Mouse (Mus musculus): Measurements from ENCODE around the gene Rgl1. TPM values are rescaled to one million over a fixed set of nuclear protein-coding genes. Genes with fewer than 3 reads are reported as not detected.

The Rgl1 gene
- polyA plus RNA-seq, 1 experiment from 2014 or later, result 51.2 TPM

- H3K36me3 ChIP-seq, result peaks cover 90% of the 10 kb centered on the region
- no peak for DNase-seq (ENCODE audit: low spot score)
- H3K27ac ChIP-seq, result no peak overlapping the region
These were observed 217.0 kb downstream of the Rgl1 start for GRCm38 (mm10) chr1:152549061-152549738.

GRCm38 (mm10) chr1:152543449-152544159 lies 222.5 kb downstream of the Rgl1 start:
- H3K27me3 ChIP-seq (ENCODE audit: insufficient read depth, poor library complexity, severe bottlenecking), result no peaks in the 10 kb centered on the region
- WGBS, result 75% methylated on average over 2 of the region's 2 CpGs
- H3K4me3 ChIP-seq, result no peak overlapping the region

More at GRCm38 (mm10) chr1:152549061-152549738, 217.0 kb downstream of the Rgl1 start:
- no peaks in the 10 kb centered on the region for H3K4me1 ChIP-seq
- 89% methylated on average over 13 of the region's 13 CpGs for WGBS
- no peaks in the 10 kb centered on the region for H3K27me3 ChIP-seq (ENCODE audit: insufficient read depth, poor library complexity, severe bottlenecking)
- no peaks in the 10 kb centered on the region for H3K9me3 ChIP-seq
- H3K4me3 ChIP-seq, result no peak overlapping the region

GRCm38 (mm10) chr1:152542747-152543378 lies 223.3 kb downstream of the Rgl1 start:
- no peak overlapping the region for H3K27ac ChIP-seq
- no peak for DNase-seq (ENCODE audit: low spot score)
- peaks cover 16% of the 10 kb centered on the region for H3K4me1 ChIP-seq
- no peaks in the 10 kb centered on the region for H3K9me3 ChIP-seq
- WGBS, result 84% methylated on average over 6 of the region's 6 CpGs
- H3K36me3 ChIP-seq, result peaks cover 87% of the 10 kb centered on the region
- H3K27me3 ChIP-seq (ENCODE audit: insufficient read depth, poor library complexity, severe bottlenecking), result no peaks in the 10 kb centered on the region
- no peak overlapping the region for H3K4me3 ChIP-seq

More at GRCm38 (mm10) chr1:152543449-152544159, 222.5 kb downstream of the Rgl1 start:
- no peak for DNase-seq (ENCODE audit: low spot score)
- H3K36me3 ChIP-seq, result peaks cover 87% of the 10 kb centered on the region
- no peaks in the 10 kb centered on the region for H3K9me3 ChIP-seq
- no peak overlapping the region for H3K27ac ChIP-seq
- H3K4me1 ChIP-seq, result peaks cover 15% of the 10 kb centered on the region

- Histone ChIP-seq H3K4me1 (peaks cover 16% of the 10 kb centered on the region), H3K9me3 (no peaks in the 10 kb centered on the region), H3K36me3 (peaks cover 87% of the 10 kb centered on the region), H3K27me3 (ENCODE audit: insufficient read depth, poor library complexity, severe bottlenecking) (no peaks in the 10 kb centered on the region), H3K27ac (0 out of 2 replicates have a peak overlapping the region, but pooled peaks have one; percentile 42), H3K4me3 (no peak overlapping the region)
- no peak for DNase-seq (ENCODE audit: low spot score)
- WGBS, result 84% methylated on average over 3 of the region's 3 CpGs
These were observed 225.8 kb downstream of the Rgl1 start for GRCm38 (mm10) chr1:152540304-152540887.

- no peak for DNase-seq (ENCODE audit: low spot score)
- no peaks in the 10 kb centered on the region for H3K9me3 ChIP-seq
- WGBS, result 60% methylated on average over 4 of the region's 4 CpGs
- no peak overlapping the region for H3K4me3 ChIP-seq
- peaks cover 16% of the 10 kb centered on the region for H3K4me1 ChIP-seq
- H3K36me3 ChIP-seq, result peaks cover 86% of the 10 kb centered on the region
- H3K27ac ChIP-seq, result peak overlapping the region; percentile 79
- H3K27me3 ChIP-seq (ENCODE audit: insufficient read depth, poor library complexity, severe bottlenecking), result no peaks in the 10 kb centered on the region
These were observed 227.3 kb downstream of the Rgl1 start for GRCm38 (mm10) chr1:152538817-152539216.

GRCm38 (mm10) chr1:152537186-152537585 lies 229.0 kb downstream of the Rgl1 start:
- Histone ChIP-seq H3K27me3 (ENCODE audit: insufficient read depth, poor library complexity, severe bottlenecking) (no peaks in the 10 kb centered on the region), H3K4me1 (peaks cover 31% of the 10 kb centered on the region), H3K27ac (no peak overlapping the region), H3K9me3 (no peaks in the 10 kb centered on the region), H3K4me3 (no peak overlapping the region), H3K36me3 (peaks cover 79% of the 10 kb centered on the region)
- 89% methylated on average over 13 of the region's 13 CpGs for WGBS
- DNase-seq (ENCODE audit: low spot score), result no peak

GRCm38 (mm10) chr1:152536416-152537018 lies 229.6 kb downstream of the Rgl1 start:
- WGBS, result 66% methylated on average over 16 of the region's 16 CpGs
- no peaks in the 10 kb centered on the region for H3K9me3 ChIP-seq
- no peak overlapping the region for H3K4me3 ChIP-seq
- DNase-seq (ENCODE audit: low spot score), result no peak
- no peaks in the 10 kb centered on the region for H3K27me3 ChIP-seq (ENCODE audit: insufficient read depth, poor library complexity, severe bottlenecking)
- peaks cover 72% of the 10 kb centered on the region for H3K36me3 ChIP-seq
- H3K27ac ChIP-seq, result peak overlapping the region; percentile 10; the same call in 1 of the 2 replicates
- H3K4me1 ChIP-seq, result peaks cover 38% of the 10 kb centered on the region

GRCm38 (mm10) chr1:152534531-152534930 lies 231.6 kb downstream of the Rgl1 start:
- Histone ChIP-seq H3K27ac (no peak overlapping the region), H3K9me3 (no peaks in the 10 kb centered on the region), H3K4me3 (no peak overlapping the region), H3K27me3 (ENCODE audit: insufficient read depth, poor library complexity, severe bottlenecking) (no peaks in the 10 kb centered on the region), H3K4me1 (peaks cover 43% of the 10 kb centered on the region), H3K36me3 (peaks cover 71% of the 10 kb centered on the region)
- 85% methylated on average over 7 of the region's 7 CpGs for WGBS
- no peak for DNase-seq (ENCODE audit: low spot score)

GRCm38 (mm10) chr1:152531498-152531897 lies 234.7 kb downstream of the Rgl1 start:
- Histone ChIP-seq H3K27me3 (ENCODE audit: insufficient read depth, poor library complexity, severe bottlenecking) (no peaks in the 10 kb centered on the region), H3K4me1 (peaks cover 61% of the 10 kb centered on the region), H3K9me3 (no peaks in the 10 kb centered on the region), H3K36me3 (peaks cover 61% of the 10 kb centered on the region), H3K4me3 (peak overlapping the region; percentile 22; the same call in 1 of the 2 replicates), H3K27ac (peak overlapping the region; percentile 81)
- 11% methylated on average over 15 of the region's 15 CpGs for WGBS
- DNase-seq (ENCODE audit: low spot score), result no peak

- H3K27ac ChIP-seq, result peak overlapping the region; percentile 80; the same call in 1 of the 2 replicates
- H3K36me3 ChIP-seq, result peaks cover 49% of the 10 kb centered on the region
- no peaks in the 10 kb centered on the region for H3K27me3 ChIP-seq (ENCODE audit: insufficient read depth, poor library complexity, severe bottlenecking)
- H3K9me3 ChIP-seq, result no peaks in the 10 kb centered on the region
- no peak for DNase-seq (ENCODE audit: low spot score)
- peaks cover 84% of the 10 kb centered on the region for H3K4me1 ChIP-seq
- no peak overlapping the region for H3K4me3 ChIP-seq
- 81% methylated on average over 3 of the region's 3 CpGs for WGBS
These were observed 237.4 kb downstream of the Rgl1 start for GRCm38 (mm10) chr1:152528778-152529177.

GRCm38 (mm10) chr1:152528214-152528613 lies 237.9 kb downstream of the Rgl1 start:
- no peaks in the 10 kb centered on the region for H3K9me3 ChIP-seq
- no peak overlapping the region for H3K4me3 ChIP-seq
- DNase-seq (ENCODE audit: low spot score), result peak; percentile 79
- H3K27ac ChIP-seq, result peak overlapping the region; percentile 80
- peaks cover 47% of the 10 kb centered on the region for H3K36me3 ChIP-seq
- 44% methylated on average over 6 of the region's 6 CpGs for WGBS
- H3K27me3 ChIP-seq (ENCODE audit: insufficient read depth, poor library complexity, severe bottlenecking), result no peaks in the 10 kb centered on the region
- H3K4me1 ChIP-seq, result peaks cover 85% of the 10 kb centered on the region

- H3K36me3 ChIP-seq, result peaks cover 57% of the 10 kb centered on the region
- no peak overlapping the region for H3K4me3 ChIP-seq
- peak overlapping the region; percentile 82 for H3K27ac ChIP-seq
- H3K27me3 ChIP-seq (ENCODE audit: insufficient read depth, poor library complexity, severe bottlenecking), result no peaks in the 10 kb centered on the region
- H3K4me1 ChIP-seq, result peaks cover 72% of the 10 kb centered on the region
- WGBS, result 49% methylated on average over 9 of the region's 9 CpGs
- no peaks in the 10 kb centered on the region for H3K9me3 ChIP-seq
- DNase-seq (ENCODE audit: low spot score), result peak; percentile 68
These were observed 240.0 kb downstream of the Rgl1 start for GRCm38 (mm10) chr1:152526154-152526553.

All from heart, embryonic 10.5 days (tissue).